Mouse (Mus musculus): ENCODE data around the gene Cnep1r1.

- TF ChIP-seq POLR2A (IDR thresholded peaks at IDR 0.05; ENCODE audit: borderline replicate concordance, control insufficient read depth, low read depth, low read length) = no peak
- no peak for TF ChIP-seq CTCF (IDR thresholded peaks at IDR 0.05; ENCODE audit: control insufficient read depth, insufficient read depth, low read length)
Observed at GRCm38 (mm10) chr8:88183121-88183520, 64.6 kb downstream of the Cnep1r1 start.

All from bone marrow, adult 2 months (tissue).